Mouse (Mus musculus): ENCODE data around the gene Tab2.

GRCm38 (mm10) chr10:7925481-7925880 is 30.5 kb downstream of the Tab2 start:
- TF ChIP-seq POLR2A (IDR thresholded peaks at IDR 0.05; ENCODE audit: low read depth, low read length) (no peak), CTCF (IDR thresholded peaks at IDR 0.05; ENCODE audit: extremely low read depth, insufficient read length, insufficient replicate concordance, low read depth, low read length) (no peak)
